Mouse (Mus musculus): ENCODE results near the gene Tdpoz5.
"Not testable (repeated sequence)": the region's sequence is repeated elsewhere in the genome, so short reads cannot be mapped to it uniquely, and the experiment has no call there.

Gene Tdpoz5

GRCm38 (mm10) chr3:93961214-93961613 lies at the start of gene Tdpoz5:
Gene Tdpoz5, minus strand, starts transcription at chr3:93961314.
- DNase-seq = not testable (repeated sequence)

GRCm38 (mm10) chr3:93968938-93969337 lies 7.8 kb upstream of the Tdpoz5 start:
- DNase-seq = not testable (repeated sequence)

- DNase-seq = not testable (repeated sequence)
These were observed 17.7 kb downstream of the Tdpoz5 start, which contains the start of gene Gm9117 for GRCm38 (mm10) chr3:93943443-93943842. Gene Gm9117, minus strand, starts transcription at chr3:93943543.

GRCm38 (mm10) chr3:93938386-93938785 lies 22.7 kb downstream of the Tdpoz5 start:
- not testable (repeated sequence) for DNase-seq

Data from kidney, postnatal 14 days (tissue).